Mouse (Mus musculus) layer of hippocampus, postnatal 10 days (tissue): ENCODE measurements around the gene Gm49380. TPM values are rescaled to one million over a fixed set of nuclear protein-coding genes. Genes with fewer than 3 reads are reported as not detected.

Experiments
- DNase-seq, 2 experiments: peaks; one replicate each; pipeline ENCODE4 v3.0.0; 2021; ENCODE audit warnings: low spot score in 2 of 2
- total RNA-seq, 2 experiments: library from RNA; stranded (reverse); gene quantifications; 2 replicates each; pipeline ENCODE4 v1.2.3; 2021

Gene Gm49380
- total RNA-seq, 2 experiments from 2014 or later = 0.43 TPM; not detected in 1

GRCm38 (mm10) chr9:44094737-44095136, 18.6 kb downstream of the Gm49380 start:
- no peak for DNase-seq

DNA sequence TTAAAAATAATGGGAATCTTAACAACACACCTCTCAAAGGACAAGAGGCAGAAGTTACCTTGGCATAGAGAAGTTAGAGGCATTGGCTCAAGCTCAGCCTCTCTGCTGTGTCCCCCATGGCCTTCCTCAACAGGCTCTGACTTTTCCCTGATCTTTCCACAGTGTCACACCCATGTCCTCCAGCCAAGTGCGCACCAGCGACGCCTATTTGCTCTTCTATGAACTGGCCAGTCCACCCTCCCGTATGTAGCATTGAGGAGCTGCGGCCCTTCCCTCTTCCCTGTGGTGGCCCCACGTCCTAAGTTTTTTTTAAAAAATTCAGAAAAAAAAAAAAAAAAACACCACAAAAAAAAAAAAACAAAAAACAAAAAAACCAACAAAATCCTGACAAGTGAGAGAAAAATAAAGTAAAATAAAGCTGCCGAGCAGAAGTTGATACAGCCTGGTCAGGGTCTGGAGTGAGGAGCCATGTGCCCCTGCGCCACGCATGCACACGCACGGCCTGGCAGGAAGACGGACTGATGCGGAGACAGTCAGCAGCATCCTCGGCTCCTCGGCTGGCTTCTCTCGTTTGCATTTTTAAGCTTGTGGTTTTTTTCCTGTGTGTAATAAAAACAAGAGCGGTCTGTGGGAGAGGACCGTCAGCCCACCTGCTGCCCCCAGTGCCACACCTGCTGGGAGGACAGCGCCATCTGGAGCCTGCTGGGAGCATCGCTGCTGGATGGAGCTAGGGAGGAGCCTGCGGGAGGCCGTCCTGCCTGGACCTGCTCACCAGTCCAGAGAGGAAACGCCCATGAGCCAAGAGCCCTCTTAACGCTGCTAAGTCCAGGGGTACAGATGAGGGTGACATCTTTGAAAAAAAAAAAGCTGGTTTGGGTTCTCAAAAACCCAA, 19.4 kb downstream of the Gm49380 start:
- DNase-seq = peak; percentile 86 to 91

- no peak for DNase-seq
Measured at GRCm38 (mm10) chr9:44088877-44089608, 24.3 kb downstream of the Gm49380 start.

- no peak for DNase-seq
Measured at GRCm38 (mm10) chr9:44087761-44088455, 25.4 kb downstream of the Gm49380 start.

DNA sequence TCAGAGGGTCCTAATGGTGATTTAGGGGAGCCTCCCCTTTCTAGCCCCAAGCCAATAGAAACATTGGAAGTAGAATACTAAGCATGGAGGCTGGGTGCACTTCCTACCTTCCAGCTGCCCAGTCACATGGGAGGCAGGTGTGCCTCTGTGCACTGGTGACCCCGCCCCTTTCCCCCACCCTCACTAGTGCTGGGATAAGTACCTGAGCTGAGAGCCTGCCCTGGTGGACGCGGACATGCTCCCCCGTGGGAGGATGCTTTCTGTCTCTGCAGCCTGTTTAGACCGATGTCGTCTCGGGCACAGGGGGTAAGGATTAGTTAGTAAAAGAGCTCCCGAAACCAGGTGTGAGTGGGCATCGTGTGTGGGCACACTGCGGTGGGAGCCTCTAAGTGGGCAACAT, 26.3 kb downstream of the Gm49380 start:
- DNase-seq = no peak

GRCm38 (mm10) chr9:44085741-44086665, 27.3 kb downstream of the Gm49380 start:
- peak; percentile 60 to 72 for DNase-seq

- no peak for DNase-seq
Measured at GRCm38 (mm10) chr9:44085276-44085675, 28.0 kb downstream of the Gm49380 start.

DNA sequence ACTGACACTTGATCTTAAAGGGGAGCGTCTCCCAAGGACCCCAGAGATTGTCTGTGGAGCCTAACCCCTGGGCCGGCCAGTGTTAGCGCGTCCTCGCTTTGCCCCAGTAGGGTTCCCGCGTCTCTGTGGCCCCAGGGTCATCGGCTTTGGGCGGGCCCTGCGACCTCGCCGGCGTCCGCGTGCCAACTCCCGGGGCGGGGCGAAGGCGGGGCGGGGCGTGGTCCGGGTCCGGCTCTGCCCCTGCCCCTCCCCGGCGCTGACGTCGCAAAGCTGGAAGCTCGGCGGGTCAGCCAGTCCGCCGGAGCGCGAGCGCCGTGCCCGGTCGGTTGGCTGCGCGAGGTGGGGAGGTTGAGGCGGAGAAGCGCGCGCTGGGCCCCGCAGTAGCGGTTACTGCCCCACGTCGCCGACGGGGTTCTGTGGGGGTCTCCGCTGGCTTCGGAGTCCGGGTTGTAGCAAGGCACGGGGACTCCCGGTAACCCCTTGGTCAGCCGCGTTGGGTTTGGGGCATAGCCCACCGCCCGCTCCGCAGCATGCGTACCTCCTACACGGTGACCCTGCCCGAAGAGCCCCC, 28.6 kb downstream of the Gm49380 start:
- DNase-seq = peak; percentile 80 to 89

DNA sequence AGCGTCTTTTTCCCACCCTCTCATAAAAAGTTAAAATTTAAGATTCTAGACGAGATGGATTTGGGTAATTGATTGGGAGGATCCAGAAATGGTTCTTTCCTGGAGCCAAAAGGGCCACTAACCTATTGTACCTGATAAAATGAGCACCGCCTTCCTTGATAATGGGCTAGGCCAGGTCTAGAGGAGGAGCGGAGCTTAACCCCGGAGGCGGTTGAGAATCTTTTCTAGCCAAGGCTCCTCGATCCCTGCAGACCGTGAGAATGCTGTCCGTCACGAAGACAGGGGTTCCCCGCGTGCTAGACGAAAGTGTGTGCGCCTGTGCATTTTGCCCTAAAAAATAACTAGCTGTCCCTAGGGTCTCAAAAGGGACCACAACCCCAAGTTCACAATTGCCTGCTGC, 29.1 kb downstream of the Gm49380 start:
- DNase-seq = no peak

GRCm38 (mm10) chr9:44083392-44084121, 29.7 kb downstream of the Gm49380 start:
- DNase-seq = no peak

GRCm38 (mm10) chr9:44082266-44082665, 31.0 kb downstream of the Gm49380 start:
- DNase-seq = no peak

DNA sequence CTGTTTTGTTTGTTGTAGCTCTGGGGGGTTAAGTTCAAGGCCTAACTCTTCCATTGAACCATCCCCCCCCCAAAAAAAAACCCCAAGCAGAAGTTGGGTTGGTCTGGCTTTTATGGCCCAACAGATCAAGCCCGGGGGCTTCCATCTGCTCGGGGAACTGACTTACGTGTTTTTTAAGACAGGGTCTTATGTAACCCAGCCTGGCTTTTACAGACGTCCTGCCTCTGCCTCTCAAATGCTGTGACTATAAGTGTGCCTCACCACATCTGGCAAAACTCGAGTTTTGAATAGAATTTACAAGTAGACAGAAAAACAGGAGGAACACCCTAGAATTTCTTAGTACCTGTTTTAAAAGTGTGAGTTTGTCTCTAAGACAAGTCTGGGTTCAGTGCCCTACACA, 31.7 kb downstream of the Gm49380 start:
- no peak for DNase-seq

DNA sequence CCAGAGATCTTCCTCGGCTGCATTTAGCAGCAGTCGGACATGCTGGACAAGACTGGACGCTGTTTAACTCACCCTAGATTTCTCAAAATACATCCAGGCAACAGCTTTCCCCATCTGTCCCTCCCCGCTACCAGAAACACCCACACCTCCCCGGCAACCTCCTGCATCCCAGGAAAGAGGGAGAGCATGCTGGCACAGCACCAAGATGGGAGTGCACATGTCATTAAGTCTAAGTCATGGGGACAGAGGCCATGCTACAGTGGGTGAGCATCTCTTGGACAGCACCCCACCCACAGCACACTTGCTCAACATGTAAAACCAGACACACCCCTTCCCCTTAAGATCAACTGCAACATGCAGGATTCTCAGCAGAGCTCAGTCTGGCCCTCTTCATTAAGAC, 32.3 kb downstream of the Gm49380 start:
- DNase-seq = no peak

DNA sequence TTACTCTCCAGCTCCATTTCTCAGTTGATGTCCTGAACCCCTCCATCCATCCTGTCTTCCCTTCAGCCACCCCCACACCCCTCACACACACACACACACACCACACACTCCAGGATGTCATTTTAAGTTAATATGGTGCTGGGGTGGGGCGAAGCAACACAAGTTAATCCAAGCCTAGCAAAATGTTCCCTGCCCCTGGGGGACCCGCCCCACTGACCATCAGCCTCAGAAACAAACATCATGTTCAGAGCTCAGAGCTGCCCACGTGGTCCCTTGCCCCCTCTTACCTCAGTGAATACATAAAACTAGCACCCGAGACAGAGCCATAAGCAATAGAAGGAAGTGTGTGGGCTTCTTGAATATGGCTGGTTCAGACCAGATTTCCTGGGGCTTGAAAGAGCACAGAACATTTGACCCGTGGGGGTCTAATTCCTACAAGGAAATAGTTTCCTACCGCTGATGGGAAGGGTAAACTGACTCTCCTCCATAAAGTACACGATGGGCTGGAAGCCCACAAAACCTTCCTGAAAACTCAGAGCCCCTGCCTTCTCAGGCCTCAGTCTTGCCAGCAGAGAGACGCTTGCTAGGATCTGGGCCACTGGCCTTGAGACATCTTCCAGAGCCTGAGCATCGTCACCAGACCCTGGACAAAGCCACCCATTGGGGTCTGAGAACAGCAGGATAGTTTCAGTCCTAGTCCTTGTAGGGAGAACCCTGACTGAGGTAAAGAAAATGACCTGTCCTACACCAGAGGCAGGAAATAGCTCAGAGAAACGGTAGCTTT, 33.1 kb downstream of the Gm49380 start:
- no peak for DNase-seq

DNA sequence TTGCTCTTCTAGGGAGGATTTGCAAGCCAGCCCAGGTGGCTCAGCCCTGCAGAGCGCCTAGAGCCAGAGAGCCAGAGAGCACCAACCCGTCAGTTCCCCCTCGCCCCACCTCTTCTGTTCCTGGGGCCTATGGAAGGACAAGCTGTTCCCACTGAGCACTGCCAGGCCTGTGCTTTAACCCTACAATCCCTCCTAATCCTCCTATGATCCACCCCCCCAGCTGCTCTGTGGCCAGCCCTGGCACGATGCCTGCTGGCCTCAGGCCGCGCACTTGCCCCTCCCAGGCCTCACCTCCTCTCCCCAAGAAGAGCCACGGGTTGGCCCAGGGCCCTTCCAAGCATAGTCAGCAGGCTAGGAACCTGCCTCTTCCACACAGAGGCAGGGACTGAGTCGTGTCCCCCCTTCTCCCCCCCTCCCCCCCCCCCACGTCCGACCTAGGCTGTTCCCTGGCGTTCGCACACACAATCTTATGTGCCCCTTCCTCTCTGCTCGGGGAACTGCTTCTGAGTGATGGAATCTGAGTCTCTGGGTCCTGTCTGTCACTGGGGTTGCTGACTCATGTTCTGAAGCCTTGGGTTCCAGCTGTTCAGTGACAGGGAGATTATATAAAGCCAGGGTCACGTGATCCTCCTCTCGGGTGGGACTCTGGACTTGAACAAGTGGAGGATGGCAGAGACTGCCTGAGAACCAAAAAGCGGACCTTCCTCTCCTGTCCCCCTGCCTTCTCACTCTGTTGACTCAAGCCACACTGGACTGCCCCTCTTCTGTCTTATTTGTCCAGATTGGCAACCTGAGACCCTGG, 34.1 kb downstream of the Gm49380 start:
- peak; percentile 64 to 70 for DNase-seq

DNA sequence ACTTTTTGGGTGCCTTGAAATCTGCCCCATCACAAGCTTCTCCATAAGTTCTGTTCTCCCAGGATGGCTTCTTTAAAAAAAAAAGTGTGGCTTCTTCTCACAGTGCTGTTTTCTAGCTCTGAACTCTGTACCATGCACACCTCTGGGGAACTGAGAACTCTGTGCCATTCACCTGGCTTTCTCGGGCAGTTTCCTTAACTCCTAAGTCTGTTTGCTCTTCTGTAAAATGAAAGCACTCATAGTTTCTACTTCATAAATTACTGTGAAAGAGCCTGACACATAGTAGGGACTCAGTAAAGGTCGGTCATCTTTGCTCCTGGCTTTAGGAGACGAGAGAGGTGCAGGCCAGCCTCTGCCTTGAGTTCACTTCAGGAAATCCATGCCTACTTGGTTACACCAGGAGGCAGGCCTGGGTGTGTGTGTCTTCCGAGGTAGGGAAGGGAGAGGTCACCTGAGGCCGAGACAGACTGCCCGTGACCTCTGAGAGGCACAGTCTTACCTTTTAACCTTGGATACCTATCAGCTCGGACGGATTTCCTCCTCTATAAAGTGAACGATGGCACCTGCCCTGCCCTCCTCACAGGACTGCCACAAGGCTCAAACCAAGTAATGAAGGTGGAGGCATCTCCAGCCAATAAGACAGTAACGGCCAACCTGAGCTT, 35.0 kb downstream of the Gm49380 start:
- DNase-seq = no peak

DNA sequence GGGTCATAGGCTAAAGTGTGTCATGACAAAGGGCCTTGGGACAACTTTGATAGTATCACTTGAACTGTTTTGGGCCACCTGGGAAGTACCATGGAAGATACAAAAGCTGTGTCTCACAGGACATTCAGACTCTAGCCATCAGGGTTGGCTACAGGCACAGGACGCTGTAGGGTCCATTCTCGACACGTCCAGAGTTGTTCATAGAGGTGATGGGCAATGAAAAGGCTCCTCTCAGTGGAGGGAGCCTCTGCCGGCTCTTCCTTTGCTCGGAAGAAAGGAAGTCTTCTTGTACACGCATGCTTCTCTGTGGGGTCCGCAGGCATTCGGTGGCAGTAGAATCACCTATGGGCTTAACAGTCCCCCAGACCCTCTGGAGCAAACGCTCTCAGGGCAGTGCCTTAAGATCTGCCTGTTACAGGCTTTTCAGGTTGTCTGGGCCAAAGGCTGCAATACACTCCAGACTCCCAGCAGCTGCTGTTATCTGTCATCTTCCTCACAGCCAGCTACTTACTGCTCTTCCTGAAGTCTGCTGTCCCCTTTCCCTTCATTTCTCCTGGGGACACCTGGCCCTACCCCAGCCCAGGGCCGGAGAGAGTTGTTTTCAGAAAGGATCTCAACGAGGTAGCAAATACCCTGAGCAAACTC, 35.9 kb downstream of the Gm49380 start:
- no peak for DNase-seq
